Mouse (Mus musculus): Measurements from ENCODE around the gene A4galt.

DNA sequence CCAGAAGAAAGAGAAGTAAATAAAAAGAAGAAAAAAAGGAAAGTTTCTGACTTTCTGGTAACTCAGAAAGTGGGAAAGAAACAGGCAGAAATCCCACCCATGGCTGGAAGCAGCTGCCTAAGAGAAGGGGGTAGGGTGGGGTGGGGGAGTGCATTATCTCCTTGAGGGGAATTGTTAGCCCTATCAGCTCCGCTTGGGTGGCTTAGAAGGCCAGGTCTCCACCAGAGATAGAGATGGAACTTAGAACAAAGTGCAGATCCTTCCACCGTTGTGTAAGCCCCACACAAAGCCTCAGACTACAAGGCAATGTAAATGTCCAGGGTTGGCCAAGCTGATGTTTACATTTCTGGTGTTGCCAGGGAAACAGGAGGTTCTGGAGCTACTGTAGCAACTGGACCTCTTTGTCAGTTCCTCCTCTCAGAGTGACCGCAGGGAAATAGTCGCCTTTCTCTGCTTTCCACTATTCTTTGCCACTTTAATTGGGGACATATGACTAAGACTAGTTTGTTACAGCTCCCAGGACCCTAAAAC lies 69.7 kb downstream of the A4galt start:
- TF ChIP-seq CTCF (IDR thresholded peaks at IDR 0.05; ENCODE audit: borderline replicate concordance, insufficient read depth, low read depth, low read length) (no peak), POLR2A (IDR thresholded peaks at IDR 0.05; ENCODE audit: borderline replicate concordance, insufficient read depth, low read length) (no peak)
